Mouse (Mus musculus) thymus, adult 2 months (tissue): Measurements from ENCODE around the gene Drd5. TPM values are rescaled to one million over a fixed set of nuclear protein-coding genes. Genes with fewer than 3 reads are reported as not detected.

ENCODE experiments used
- DNase-seq: peaks from one replicate; pipeline ENCODE4 v3.0.0; 2021
- H3K27ac ChIP-seq: fragments of 200-500 bp; 2 replicates; pipeline ENCODE4 v1.5.1; 2012; ENCODE audit warnings: low read length, control low read depth; ENCODE audit not compliant: control insufficient read depth, insufficient read depth
- H3K27me3 ChIP-seq: fragments of 200-500 bp; 2 replicates; pipeline ENCODE4 v1.6.1; 2012; ENCODE audit warnings: mild to moderate bottlenecking, low read length, moderate library complexity, mixed read lengths; ENCODE audit not compliant: control insufficient read depth, insufficient read depth
- H3K36me3 ChIP-seq: fragments of 200-500 bp; 2 replicates; pipeline ENCODE4 v1.6.1; 2012; ENCODE audit warnings: mild to moderate bottlenecking, low read length, moderate library complexity; ENCODE audit not compliant: control insufficient read depth, insufficient read depth
- H3K4me1 ChIP-seq: fragments of 200-500 bp; replicated peaks from 2 replicates; pipeline ENCODE4 v1.6.1; 2012; ENCODE audit warnings: low read length; ENCODE audit not compliant: control insufficient read depth, insufficient read depth
- H3K4me3 ChIP-seq: fragments of 200-500 bp; 2 replicates; pipeline ENCODE4 v1.5.1; 2012; ENCODE audit warnings: mild to moderate bottlenecking, low read length, control low read depth, moderate library complexity; ENCODE audit not compliant: control insufficient read depth, insufficient read depth
- CTCF ChIP-seq: fragments of 200-500 bp; IDR thresholded peaks from 2 replicates; pipeline ENCODE4 v1.5.1; 2012; ENCODE audit warnings: mild to moderate bottlenecking, control low read depth, low read length, moderate library complexity, borderline replicate concordance; ENCODE audit not compliant: control insufficient read depth, poor library complexity, insufficient read depth; ENCODE audit errors: extremely low read depth
- POLR2A ChIP-seq: fragments of 200-500 bp; IDR thresholded peaks from 2 replicates; pipeline ENCODE4 v1.6.1; 2012; ENCODE audit warnings: mild to moderate bottlenecking, low read length, control low read depth, moderate library complexity; ENCODE audit not compliant: control insufficient read depth, poor library complexity, insufficient read depth; ENCODE audit errors: extremely low read depth
- WGBS: fragments of 180-500 bp; shearing (Covaris S2); methylation state at CpG from one replicate; pipeline ENCODE4 v1.1.7; 2018; 5-methylcytosine and 5-hydroxymethylcytosine counted together
- polyA plus RNA-seq: library from polyadenylated mRNA; depleted of rRNA; stranded (reverse); fragments of >200 nt; gene quantifications from 2 replicates; pipeline ENCODE4 v1.2.3, GENCODE M21; 2012

Drd5 gene
- polyA plus RNA-seq, 1 experiment: 0.12 TPM

DNA sequence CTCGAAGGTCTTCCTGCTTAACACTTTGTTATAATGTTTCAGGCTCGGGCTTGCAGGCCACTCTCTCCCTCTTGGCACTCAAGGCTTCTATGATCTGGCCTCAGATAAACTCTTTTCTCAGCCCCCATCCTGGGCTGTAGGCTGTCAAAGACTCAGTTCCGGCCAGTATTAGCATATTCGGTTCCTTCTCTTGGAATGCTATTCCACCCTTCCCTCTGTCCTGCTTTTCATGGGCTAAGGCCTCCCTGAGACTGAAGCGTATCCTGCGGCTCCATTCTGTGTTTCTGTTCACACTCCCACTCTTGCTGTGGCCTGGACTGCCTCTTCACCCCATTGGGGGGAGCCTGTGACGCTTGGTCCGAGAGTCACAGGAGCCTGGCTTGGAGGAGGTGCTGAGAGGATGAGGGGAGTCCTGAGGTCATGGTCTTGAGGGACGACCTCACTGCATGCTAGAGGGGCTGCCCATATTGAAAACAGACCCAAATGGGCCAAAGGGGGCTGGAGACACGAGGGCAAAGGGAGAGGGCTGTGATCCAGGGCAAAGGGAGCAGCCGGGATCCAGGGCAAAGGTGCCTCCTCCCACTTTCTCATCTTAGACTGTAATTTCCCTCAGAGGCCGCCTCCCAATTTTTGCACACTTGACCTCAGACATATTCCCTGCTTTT lies 41.1 kb upstream of the Drd5 start:
- Histone ChIP-seq H3K4me1 (no peaks in the 10 kb centered on the region), H3K27ac (no peak overlapping the region), H3K4me3 (no peak overlapping the region), H3K36me3 (no peaks in the 10 kb centered on the region), H3K27me3 (peaks cover 13% of the 10 kb centered on the region; the same call in 1 of the 2 replicates)
- 32% methylated on average over 12 of the region's 12 CpGs for WGBS
- no peak for DNase-seq
- no peak for TF ChIP-seq CTCF

DNA sequence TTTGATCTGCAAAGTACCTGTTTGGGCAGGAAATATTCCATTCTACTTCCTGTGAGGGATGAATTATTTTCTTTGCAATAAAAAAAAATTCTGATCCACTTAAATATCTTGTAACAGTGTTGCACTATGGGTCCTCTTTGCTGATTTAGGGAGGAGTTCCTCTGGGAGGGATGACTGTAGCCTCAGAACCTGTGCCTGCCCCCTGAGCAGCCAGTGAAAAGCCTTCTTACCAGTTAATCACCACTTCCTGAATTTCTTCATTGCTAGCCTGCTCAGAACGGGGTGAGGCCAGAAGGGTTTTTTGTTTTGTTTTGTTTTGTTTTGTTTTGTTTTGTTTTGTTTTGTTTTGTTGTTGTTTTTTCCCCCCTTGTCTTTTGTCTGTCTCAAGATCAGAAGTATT lies 39.1 kb upstream of the Drd5 start:
- no peak for DNase-seq
- no peak for TF ChIP-seq POLR2A
- TF ChIP-seq CTCF: no peak
- no peaks in the 10 kb centered on the region for H3K36me3 ChIP-seq
- no peak overlapping the region for H3K4me3 ChIP-seq
- H3K27ac ChIP-seq: no peak overlapping the region
- peaks cover 13% of the 10 kb centered on the region; the same call in 1 of the 2 replicates for H3K27me3 ChIP-seq
- 15% methylated on average over 1 of the region's 1 CpGs for WGBS
- no peaks in the 10 kb centered on the region for H3K4me1 ChIP-seq

DNA sequence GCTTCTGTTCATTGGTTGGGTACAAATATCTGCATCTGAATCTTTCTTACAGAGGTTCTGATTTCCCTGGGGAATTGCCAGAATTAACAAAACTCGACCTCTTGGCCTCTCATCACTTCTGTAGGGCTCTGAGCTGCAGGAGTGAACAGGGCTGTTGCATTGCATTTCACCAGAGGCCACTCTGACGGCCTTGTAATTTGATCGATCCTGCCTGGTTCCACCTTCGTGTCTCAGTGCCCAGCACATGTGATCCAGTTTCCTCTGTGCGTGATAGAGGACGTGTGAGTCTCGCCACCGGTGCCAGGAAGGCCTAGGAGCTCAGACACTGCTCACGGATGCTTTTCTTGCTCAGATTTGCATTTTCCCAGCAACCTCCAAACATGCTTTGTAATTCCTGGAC lies 33.4 kb upstream of the Drd5 start:
- DNase-seq: no peak
- Histone ChIP-seq H3K4me3 (no peak overlapping the region), H3K27ac (no peak overlapping the region), H3K27me3 (no peaks in the 10 kb centered on the region), H3K4me1 (no peaks in the 10 kb centered on the region), H3K36me3 (no peaks in the 10 kb centered on the region)
- WGBS: 74% methylated on average over 9 of the region's 9 CpGs
- TF ChIP-seq CTCF (no peak), POLR2A (no peak)

DNA sequence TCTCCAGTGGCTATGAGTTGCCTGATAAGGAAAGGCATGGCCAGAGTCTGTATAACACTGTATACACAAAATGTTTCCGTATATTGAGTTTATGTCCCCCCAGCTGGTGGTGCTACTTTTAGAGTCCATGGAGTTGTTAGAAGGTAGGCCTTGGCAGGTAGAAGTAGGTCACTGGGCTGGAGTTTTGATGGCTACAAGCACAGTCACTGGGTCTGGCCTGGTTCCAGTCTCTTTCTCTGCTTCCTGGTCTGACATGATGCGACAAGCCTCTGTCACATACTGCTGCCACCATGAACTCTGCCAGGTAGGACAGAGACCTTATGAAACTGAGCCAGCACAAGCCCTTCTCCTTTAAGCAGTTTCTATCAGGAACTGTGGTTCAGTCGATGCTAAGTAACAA lies 30.7 kb upstream of the Drd5 start:
- Histone ChIP-seq H3K36me3 (no peaks in the 10 kb centered on the region), H3K27ac (no peak overlapping the region), H3K4me3 (no peak overlapping the region), H3K4me1 (no peaks in the 10 kb centered on the region), H3K27me3 (no peaks in the 10 kb centered on the region)
- 88% methylated on average over 3 of the region's 3 CpGs for WGBS
- DNase-seq: no peak
- no peak for TF ChIP-seq POLR2A
- TF ChIP-seq CTCF: no peak

DNA sequence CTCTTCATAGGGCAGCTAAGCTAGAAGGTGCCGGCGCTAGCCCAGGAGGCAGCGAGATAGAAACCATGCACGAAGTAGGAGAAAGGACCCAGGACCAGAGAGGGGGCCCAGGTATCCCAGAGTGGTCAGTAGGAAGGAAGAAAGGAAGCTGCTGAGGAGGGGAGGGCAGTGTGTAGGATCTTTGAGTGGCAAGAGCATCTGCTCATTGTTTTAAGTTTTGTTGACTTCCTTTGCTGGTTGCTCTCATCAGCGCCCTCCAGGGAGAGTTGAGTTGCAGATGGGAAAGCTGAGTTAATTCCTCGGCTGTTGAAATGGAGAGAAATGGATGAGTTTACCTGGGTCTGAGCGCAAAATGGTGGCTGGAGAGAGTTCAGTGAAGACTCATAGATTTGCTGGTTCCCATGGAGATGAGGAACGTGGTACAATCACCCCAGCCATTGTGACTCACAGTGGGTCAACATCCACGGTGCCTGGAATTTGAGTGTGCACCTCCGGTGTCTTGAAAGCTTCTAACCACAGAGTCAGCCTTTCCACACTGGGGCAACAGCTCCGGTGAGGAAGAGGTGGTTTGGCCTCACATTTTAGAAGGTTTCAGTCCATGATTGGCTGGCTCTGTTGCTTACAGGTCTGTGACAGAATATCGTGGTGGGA lies 17.3 kb upstream of the Drd5 start:
- no peaks in the 10 kb centered on the region for H3K27me3 ChIP-seq
- TF ChIP-seq CTCF (no peak), POLR2A (no peak)
- no peak for DNase-seq
- no peak overlapping the region for H3K27ac ChIP-seq
- H3K4me3 ChIP-seq: no peak overlapping the region
- 94% methylated on average over 12 of the region's 12 CpGs for WGBS
- H3K4me1 ChIP-seq: no peaks in the 10 kb centered on the region
- no peaks in the 10 kb centered on the region for H3K36me3 ChIP-seq

DNA sequence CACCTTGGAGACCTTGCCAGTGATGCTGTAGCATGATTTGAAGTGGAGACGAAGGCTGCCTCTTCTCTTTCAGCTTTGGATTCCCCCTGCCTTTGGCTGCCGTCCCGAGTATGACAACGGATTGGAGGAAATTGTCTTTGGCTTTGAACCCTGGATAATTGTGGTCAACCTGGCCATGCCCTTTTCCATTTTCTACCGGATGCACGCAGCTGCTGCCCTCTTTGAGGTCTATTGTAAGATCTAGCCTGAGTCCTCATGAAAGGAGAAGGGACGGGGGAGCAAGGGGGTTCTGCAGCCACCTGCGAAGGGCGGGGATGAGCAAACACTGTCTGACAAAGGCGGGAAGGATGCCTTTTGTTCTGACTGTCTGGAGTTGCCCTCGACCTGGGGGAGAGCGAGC lies 16.5 kb upstream of the Drd5 start:
- no peak overlapping the region for H3K27ac ChIP-seq
- TF ChIP-seq POLR2A (no peak), CTCF (no peak)
- no peaks in the 10 kb centered on the region for H3K36me3 ChIP-seq
- DNase-seq: no peak
- no peak overlapping the region for H3K4me3 ChIP-seq
- 43% methylated on average over 12 of the region's 12 CpGs for WGBS
- H3K4me1 ChIP-seq: no peaks in the 10 kb centered on the region
- H3K27me3 ChIP-seq: no peaks in the 10 kb centered on the region
